Mouse (Mus musculus): ENCODE measurements around the gene Olfr1093. TPM values are rescaled to one million over a fixed set of nuclear protein-coding genes. Genes with fewer than 3 reads are reported as not detected.

Olfr1093 gene
- not detected in 2 replicates for polyA plus RNA-seq (2012)

- no peaks in the 10 kb centered on the region for H3K36me3 ChIP-seq (ENCODE audit: control insufficient read depth)
- H3K4me1 ChIP-seq (ENCODE audit: control insufficient read depth) = no peaks in the 10 kb centered on the region
- H3K4me3 ChIP-seq (replicated peaks) = no peak within 1 kb of the TSS
- H3K27me3 ChIP-seq (ENCODE audit: control insufficient read depth) = no peaks in the 10 kb centered on the region
- H3K9me3 ChIP-seq (ENCODE audit: control insufficient read depth, low read length) = no peaks in the 10 kb centered on the region
- TF ChIP-seq TAL1 (IDR thresholded peaks at IDR 0.05; ENCODE audit: low read length) (no peak), GATA1 (IDR thresholded peaks at IDR 0.05; ENCODE audit: low read length) (no peak)
These were observed at the start of gene Olfr1093 for GRCm38 (mm10) chr2:86782179-86782578. Gene Olfr1093, plus strand, starts transcription at chr2:86782479.

DNA sequence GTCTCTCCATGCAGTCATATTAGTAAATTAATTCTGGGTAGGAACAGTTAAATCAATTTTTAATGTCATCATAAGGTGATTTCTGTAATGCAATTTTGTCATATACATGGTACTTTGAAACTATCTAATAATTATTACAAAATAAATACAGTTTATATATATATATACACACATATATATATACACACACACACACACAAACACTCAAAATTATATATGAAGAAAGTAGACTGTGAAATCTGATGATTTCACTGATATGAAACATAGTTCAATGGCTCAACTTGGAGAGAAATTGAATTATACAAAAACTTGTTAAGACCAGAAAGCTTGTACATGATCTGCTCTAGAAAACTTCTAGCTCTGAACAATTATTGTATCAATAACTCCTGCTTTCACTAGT, 48.7 kb upstream of the Olfr1093 start, which contains the start of gene Olfr1089:
TSS of gene Olfr1089 (minus strand) at position 101 of the 400 bp plus-strand sequence.
- Histone ChIP-seq H3K9me3 (ENCODE audit: control insufficient read depth, low read length) (no peaks in the 10 kb centered on the region), H3K36me3 (ENCODE audit: control insufficient read depth) (no peaks in the 10 kb centered on the region), H3K4me1 (ENCODE audit: control insufficient read depth) (no peaks in the 10 kb centered on the region), H3K27me3 (ENCODE audit: control insufficient read depth) (no peaks in the 10 kb centered on the region), H3K4me3 (replicated peaks) (no peak within 1 kb of the TSS)
- TF ChIP-seq TAL1 (IDR thresholded peaks at IDR 0.05; ENCODE audit: low read length) = no peak
- TF ChIP-seq GATA1 (IDR thresholded peaks at IDR 0.05; ENCODE audit: low read length) = no peak

GRCm38 (mm10) chr2:86758893-86759292, 23.4 kb upstream of the Olfr1093 start, which contains the start of gene Olfr1090:
Gene Olfr1090, minus strand, starts transcription at chr2:86758993.
- no peaks in the 10 kb centered on the region for H3K36me3 ChIP-seq (ENCODE audit: control insufficient read depth)
- TF ChIP-seq GATA1 (IDR thresholded peaks at IDR 0.05; ENCODE audit: low read length) (no peak), TAL1 (IDR thresholded peaks at IDR 0.05; ENCODE audit: low read length) (no peak)
- no peaks in the 10 kb centered on the region for H3K4me1 ChIP-seq (ENCODE audit: control insufficient read depth)
- H3K9me3 ChIP-seq (ENCODE audit: control insufficient read depth, low read length) = peaks cover 3% of the 10 kb centered on the region
- H3K4me3 ChIP-seq (replicated peaks) = no peak within 1 kb of the TSS
- no peaks in the 10 kb centered on the region for H3K27me3 ChIP-seq (ENCODE audit: control insufficient read depth)

DNA sequence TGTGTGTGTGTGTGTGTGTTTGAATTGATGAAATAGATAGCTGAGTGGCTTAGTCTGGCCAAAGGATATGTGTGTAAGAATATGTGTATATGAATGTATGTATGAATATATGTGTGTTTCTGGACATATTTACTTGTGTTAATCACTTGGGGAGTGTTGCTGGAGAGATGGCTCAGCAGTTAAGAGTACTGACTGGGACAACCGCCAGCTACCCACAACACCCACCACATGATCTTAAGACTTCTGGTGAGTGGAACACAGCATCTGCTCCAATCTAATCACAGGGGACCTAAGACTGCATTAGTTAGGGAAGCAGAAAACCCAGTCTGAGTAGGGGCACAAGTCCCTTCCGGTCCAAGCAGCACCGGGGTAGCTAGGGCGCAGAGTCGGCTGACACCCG, 21.2 kb upstream of the Olfr1093 start:
- no peaks in the 10 kb centered on the region for H3K27me3 ChIP-seq (ENCODE audit: control insufficient read depth)
- no peaks in the 10 kb centered on the region for H3K4me1 ChIP-seq (ENCODE audit: control insufficient read depth)
- TF ChIP-seq GATA1 (IDR thresholded peaks at IDR 0.05; ENCODE audit: low read length) (no peak), TAL1 (IDR thresholded peaks at IDR 0.05; ENCODE audit: low read length) (no peak)
- no peak overlapping the region for H3K4me3 ChIP-seq (replicated peaks)
- peaks cover 3% of the 10 kb centered on the region for H3K9me3 ChIP-seq (ENCODE audit: control insufficient read depth, low read length)
- H3K36me3 ChIP-seq (ENCODE audit: control insufficient read depth) = no peaks in the 10 kb centered on the region

GRCm38 (mm10) chr2:86809918-86810317, 27.6 kb downstream of the Olfr1093 start, which contains the start of gene Olfr141:
Gene Olfr141, minus strand, starts transcription at chr2:86810018.
- Histone ChIP-seq H3K27me3 (ENCODE audit: control insufficient read depth) (no peaks in the 10 kb centered on the region), H3K36me3 (ENCODE audit: control insufficient read depth) (no peaks in the 10 kb centered on the region), H3K4me1 (ENCODE audit: control insufficient read depth) (no peaks in the 10 kb centered on the region), H3K9me3 (ENCODE audit: control insufficient read depth, low read length) (no peaks in the 10 kb centered on the region), H3K4me3 (replicated peaks) (no peak within 1 kb of the TSS)
- TF ChIP-seq TAL1 (IDR thresholded peaks at IDR 0.05; ENCODE audit: low read length) (no peak), GATA1 (IDR thresholded peaks at IDR 0.05; ENCODE audit: low read length) (no peak)

DNA sequence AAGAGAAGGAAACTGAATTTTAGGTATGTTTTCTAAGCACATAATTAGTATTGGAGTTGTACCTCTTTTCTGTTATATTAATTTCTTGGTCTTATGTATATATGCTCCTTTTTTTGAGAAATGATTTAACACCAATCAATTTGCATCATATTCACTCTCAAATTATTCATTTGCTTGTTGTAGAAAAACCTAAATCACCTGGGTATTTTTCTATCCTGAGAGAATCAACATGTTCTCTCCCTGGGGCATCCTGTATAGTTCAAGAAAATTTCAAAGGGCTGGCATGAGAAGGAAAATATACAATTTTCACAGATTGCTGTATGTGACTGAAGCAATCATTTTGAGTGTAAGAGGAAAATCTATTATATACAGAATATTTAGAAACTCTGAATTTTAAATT, 42.1 kb downstream of the Olfr1093 start, which contains the start of gene Olfr1094:
TSS of gene Olfr1094 (plus strand) at position 301 of the 400 bp plus-strand sequence.
- H3K4me3 ChIP-seq (replicated peaks) = no peak within 1 kb of the TSS
- H3K36me3 ChIP-seq (ENCODE audit: control insufficient read depth) = no peaks in the 10 kb centered on the region
- no peaks in the 10 kb centered on the region; the same call in 1 of the 2 replicates for H3K9me3 ChIP-seq (ENCODE audit: control insufficient read depth, low read length)
- no peaks in the 10 kb centered on the region for H3K27me3 ChIP-seq (ENCODE audit: control insufficient read depth)
- no peaks in the 10 kb centered on the region for H3K4me1 ChIP-seq (ENCODE audit: control insufficient read depth)
- TF ChIP-seq TAL1 (IDR thresholded peaks at IDR 0.05; ENCODE audit: low read length) (no peak), GATA1 (IDR thresholded peaks at IDR 0.05; ENCODE audit: low read length) (no peak)

Other genes with a start within 250 kb of the Olfr1093 start
- not detected in 2 replicates for gene Olfr1079, start 240.0 kb upstream of the Olfr1093 start, polyA plus RNA-seq (2012)
- gene Olfr1080, start 224.2 kb upstream of the Olfr1093 start, polyA plus RNA-seq (2012) = not detected in 2 replicates
- gene Olfr1082, start 183.5 kb upstream of the Olfr1093 start, polyA plus RNA-seq (2012) = not detected in 2 replicates
- not detected in 2 replicates for gene Olfr1084, start 142.8 kb upstream of the Olfr1093 start, polyA plus RNA-seq (2012)
- gene Olfr1085, start 120.5 kb upstream of the Olfr1093 start, polyA plus RNA-seq (2012) = not detected in 2 replicates
- gene Olfr1086, start 102.4 kb upstream of the Olfr1093 start, polyA plus RNA-seq (2012) = not detected in 2 replicates
- gene Olfr1087, start 84.1 kb upstream of the Olfr1093 start, polyA plus RNA-seq (2012) = not detected in 2 replicates
- gene Olfr1089, start 48.8 kb upstream of the Olfr1093 start, polyA plus RNA-seq (2012) = not detected in 2 replicates
- gene Olfr1090, start 23.5 kb upstream of the Olfr1093 start, polyA plus RNA-seq (2012) = not detected in 2 replicates
- gene Olfr141, start 27.5 kb downstream of the Olfr1093 start, polyA plus RNA-seq (2012) = not detected in 2 replicates
- 0.03 TPM in 1 of 2 replicates, not detected in the other for gene Olfr1094, start 42.2 kb downstream of the Olfr1093 start, polyA plus RNA-seq (2012)
- not detected in 2 replicates for gene Olfr1095, start 69.2 kb downstream of the Olfr1093 start, polyA plus RNA-seq (2012)
- gene Gm13723, start 92.3 kb downstream of the Olfr1093 start, polyA plus RNA-seq (2012) = not detected in 2 replicates
- not detected in 2 replicates for gene Olfr1097, start 109.7 kb downstream of the Olfr1093 start, polyA plus RNA-seq (2012)
- gene Olfr1098, start 142.1 kb downstream of the Olfr1093 start, polyA plus RNA-seq (2012) = not detected in 2 replicates
- gene Olfr1099, start 178.2 kb downstream of the Olfr1093 start, polyA plus RNA-seq (2012) = 0.01 TPM in 1 of 2 replicates, not detected in the other
- gene Olfr1100, start 197.5 kb downstream of the Olfr1093 start, polyA plus RNA-seq (2012) = not detected in 2 replicates
- not detected in 2 replicates for gene Olfr1101, start 208.7 kb downstream of the Olfr1093 start, polyA plus RNA-seq (2012)
- not detected in 2 replicates for gene Olfr1102, start 215.9 kb downstream of the Olfr1093 start, polyA plus RNA-seq (2012)
- not detected in 2 replicates for gene Olfr1104, start 244.6 kb downstream of the Olfr1093 start, polyA plus RNA-seq (2012)